Mouse (Mus musculus): ENCODE data around the gene Iapp. TPM values are rescaled to one million over a fixed set of nuclear protein-coding genes. Genes with fewer than 3 reads are reported as not detected.
"Not testable (repeated sequence)": the region's sequence is repeated elsewhere in the genome, so short reads cannot be mapped to it uniquely, and the experiment has no call there.

Iapp gene
- polyA plus RNA-seq, 1 experiment from 2014 or later: 1.3 TPM

GRCm38 (mm10) chr6:142343561-142343960 is 45.3 kb downstream of the Iapp start:
- Histone ChIP-seq H3K4me1 (replicated peaks) (peaks cover 13% of the 10 kb centered on the region), H3K4me2 (replicated peaks) (no peak overlapping the region), H3K9ac (replicated peaks) (no peak overlapping the region), H3K36me3 (peaks cover 8% of the 10 kb centered on the region), H3K9me3 (no peaks in the 10 kb centered on the region), H3K27ac (no peak overlapping the region), H3K4me3 (replicated peaks) (no peak overlapping the region), H3K27me3 (no peaks in the 10 kb centered on the region)
- ATAC-seq: no peak
- 76% methylated on average over 2 of the region's 2 CpGs for WGBS

- peak within 1 kb of the TSS; percentile 60 for H3K4me2 ChIP-seq (replicated peaks)
- H3K27me3 ChIP-seq: no peaks in the 10 kb centered on the region
- peaks cover 13% of the 10 kb centered on the region for H3K4me1 ChIP-seq (replicated peaks)
- peak within 1 kb of the TSS; percentile 78 for H3K27ac ChIP-seq
- WGBS: under 1% methylated on average over 48 of the region's 48 CpGs
- peaks cover 26% of the 10 kb centered on the region for H3K36me3 ChIP-seq
- H3K4me3 ChIP-seq (replicated peaks): peak within 1 kb of the TSS; percentile 66
- ATAC-seq: peak; percentile 95
- H3K9me3 ChIP-seq: no peaks in the 10 kb centered on the region
- peak within 1 kb of the TSS; percentile 69 for H3K9ac ChIP-seq (replicated peaks)
Measured at GRCm38 (mm10) chr6:142345440-142346038, 47.3 kb downstream of the Iapp start, which contains the start of gene Pyroxd1. Pyroxd1 (plus strand) TSS chr6:142345654.

GRCm38 (mm10) chr6:142346181-142347110 is 48.2 kb downstream of the Iapp start:
- Histone ChIP-seq H3K4me2 (replicated peaks) (peak overlapping the region; percentile 60), H3K27me3 (no peaks in the 10 kb centered on the region), H3K4me1 (replicated peaks) (peaks cover 13% of the 10 kb centered on the region), H3K27ac (no peak overlapping the region), H3K9me3 (no peaks in the 10 kb centered on the region), H3K9ac (replicated peaks) (peak overlapping the region; percentile 69), H3K36me3 (peaks cover 34% of the 10 kb centered on the region), H3K4me3 (replicated peaks) (peak overlapping the region; percentile 66)
- WGBS: 65% methylated on average over 12 of the region's 12 CpGs
- ATAC-seq: no peak

- no peak for ATAC-seq
- Histone ChIP-seq H3K9me3 (no peaks in the 10 kb centered on the region), H3K36me3 (peaks cover 47% of the 10 kb centered on the region), H3K9ac (replicated peaks) (no peak overlapping the region), H3K4me1 (replicated peaks) (peaks cover 13% of the 10 kb centered on the region), H3K27ac (no peak overlapping the region), H3K27me3 (no peaks in the 10 kb centered on the region), H3K4me2 (replicated peaks) (no peak overlapping the region), H3K4me3 (replicated peaks) (no peak overlapping the region)
- 89% methylated on average over 11 of the region's 11 CpGs for WGBS
Measured at GRCm38 (mm10) chr6:142347431-142348385, 49.5 kb downstream of the Iapp start.

GRCm38 (mm10) chr6:142352099-142352498 is 53.9 kb downstream of the Iapp start:
- H3K4me2 ChIP-seq (replicated peaks); H3K4me3 ChIP-seq (replicated peaks); H3K27ac ChIP-seq; H3K27me3 ChIP-seq; H3K9ac ChIP-seq (replicated peaks); ATAC-seq; H3K4me1 ChIP-seq (replicated peaks); H3K9me3 ChIP-seq: not testable (repeated sequence)
- peaks cover 80% of the 10 kb centered on the region for H3K36me3 ChIP-seq
- WGBS: 94% methylated on average over 3 of the region's 3 CpGs

Other genes with a start within 250 kb of the Iapp start
- gene Slco1a6, start 89.9 kb upstream of the Iapp start, polyA plus RNA-seq (2015; fragmentation: Nextera tagmentation; extraction: Ambion mirVana): not detected in 2 replicates
- 0.24 and 0.57 TPM in 2 replicates for gene Slco1a5, start 24.6 kb downstream of the Iapp start, polyA plus RNA-seq (2015; fragmentation: Nextera tagmentation; extraction: Ambion mirVana)
- gene Pyroxd1, start 47.2 kb downstream of the Iapp start, polyA plus RNA-seq (2015; fragmentation: Nextera tagmentation; extraction: Ambion mirVana): 24.2 and 28.8 TPM in 2 replicates
- gene Recql, start 88.7 kb downstream of the Iapp start, polyA plus RNA-seq (2015; fragmentation: Nextera tagmentation; extraction: Ambion mirVana): 31.2 and 34.1 TPM in 2 replicates
- 86.3 and 93.2 TPM in 2 replicates for gene Golt1b, start 88.8 kb downstream of the Iapp start, polyA plus RNA-seq (2015; fragmentation: Nextera tagmentation; extraction: Ambion mirVana)
- 5.5 and 6.5 TPM in 2 replicates for gene Spx, start 115.0 kb downstream of the Iapp start, polyA plus RNA-seq (2015; fragmentation: Nextera tagmentation; extraction: Ambion mirVana)
- gene Gys2, start 174.7 kb downstream of the Iapp start, polyA plus RNA-seq (2015; fragmentation: Nextera tagmentation; extraction: Ambion mirVana): 0.05 TPM in 1 of 2 replicates, not detected in the other
- gene Ldhb, start 209.5 kb downstream of the Iapp start, polyA plus RNA-seq (2015; fragmentation: Nextera tagmentation; extraction: Ambion mirVana): 466 and 473 TPM in 2 replicates

Measured in midbrain, embryonic 13.5 days (tissue).